Mouse (Mus musculus) liver, embryonic 14.5 days (tissue): ENCODE data around the gene Elmo2. TPM values are rescaled to one million over a fixed set of nuclear protein-coding genes. Genes with fewer than 3 reads are reported as not detected.
A peak's percentile ranks its signal among the peaks of the same experiment; 100 is the strongest.

Experiments used
- ATAC-seq: fragments of 200-750 bp; cut with Nextera tagmentation; 2 replicates; pipeline ENCODE4 v1.8.0; 2017; ENCODE audit warnings: moderate number of reproducible peaks, mild to moderate bottlenecking, moderate library complexity; ENCODE audit not compliant: insufficient read depth
- DNase-seq, 3 experiments: peaks; one replicate each; pipeline ENCODE4 v3.0.0-alpha.2; 2012 to 2013; ENCODE audit warnings: low read depth in 3 of 3, low spot score in 3 of 3
- H3K27ac ChIP-seq: fragments of 300-500 bp; sonication (generic); 2 replicates; pipeline ENCODE4 v1.5.1; 2014; ENCODE audit warnings: moderate library complexity, mild to moderate bottlenecking, control low read depth, inconsistent platforms
- H3K27me3 ChIP-seq: fragments of 300-500 bp; sonication (generic); 2 replicates; pipeline ENCODE4 v1.6.1; 2014; ENCODE audit warnings: mild to moderate bottlenecking, low read length, moderate library complexity; ENCODE audit not compliant: control insufficient read depth, insufficient read depth
- H3K36me3 ChIP-seq: fragments of 300-500 bp; sonication (generic); replicated peaks from 2 replicates; pipeline ENCODE4 v1.6.1; 2014; ENCODE audit warnings: low read depth; ENCODE audit not compliant: control insufficient read depth, insufficient read depth
- H3K4me1 ChIP-seq, 2 experiments: fragments of 200-500 bp in 1 of 2; fragments of 300-500 bp in 1 of 2; sonication (generic) in 1 of 2; replicated peaks; 2 replicates each; pipeline ENCODE4 v1.6.1; 2012 to 2014; ENCODE audit warnings: antibody characterized with exemption in 1 of 2, inconsistent platforms in 1 of 2, low read length in 1 of 2; ENCODE audit not compliant: control insufficient read depth in 2 of 2, insufficient read depth in 2 of 2
- H3K4me2 ChIP-seq: fragments of 300-500 bp; sonication (generic); 2 replicates; pipeline ENCODE4 v1.6.1; 2014; ENCODE audit warnings: low read depth, mild to moderate bottlenecking, control low read depth, moderate library complexity
- H3K4me3 ChIP-seq, 2 experiments: fragments of 200-500 bp in 1 of 2; fragments of 300-500 bp in 1 of 2; sonication (generic) in 1 of 2; 2 replicates each; pipeline ENCODE4 v1.5.1; 2012 to 2014; ENCODE audit warnings: low read depth in 2 of 2, low read length in 2 of 2, mild to moderate bottlenecking in 2 of 2, control low read depth in 1 of 2, inconsistent platforms in 1 of 2, moderate library complexity in 1 of 2; ENCODE audit not compliant: insufficient read depth in 1 of 2
- H3K9ac ChIP-seq: fragments of 300-500 bp; sonication (generic); replicated peaks from 2 replicates; pipeline ENCODE4 v1.6.1; 2014; ENCODE audit warnings: mild to moderate bottlenecking, control low read depth, moderate library complexity
- H3K9me3 ChIP-seq: fragments of 300-500 bp; sonication (generic); 2 replicates; pipeline ENCODE4 v1.6.1; 2016; ENCODE audit warnings: low read length, mixed read lengths; ENCODE audit not compliant: control insufficient read depth
- CTCF ChIP-seq: IDR thresholded peaks from 2 replicates; pipeline ENCODE4 v1.5.1; 2016; ENCODE audit warnings: antibody characterized with exemption, low read depth, control low read depth
- EP300 ChIP-seq: IDR thresholded peaks from 2 replicates; pipeline ENCODE4 v1.6.1; 2016; ENCODE audit warnings: antibody characterized with exemption, low read depth
- WGBS: fragments of 180-500 bp; shearing (Covaris S2); extraction: QIAGEN DNeasy Blood & Tissue Kit; methylation state at CpG from one replicate; pipeline ENCODE4 v1.1.7; 2014; ENCODE audit not compliant: insufficient replicate concordance; 5-methylcytosine and 5-hydroxymethylcytosine counted together
- polyA plus RNA-seq, 2 experiments: library from polyadenylated mRNA; depleted of rRNA in 1 of 2; stranded (reverse) in 1 of 2; unstranded in 1 of 2; fragments of >200 nt; fragmentation: Nextera tagmentation in 1 of 2; extraction: Ambion mirVana in 1 of 2; gene quantifications; 2 replicates each; pipeline versions ENCODE4 v1.2.1 to v1.2.3; 2012 to 2014

The Elmo2 gene
- polyA plus RNA-seq, 2 experiments, result 10.2 to 13.1 TPM

- TF ChIP-seq EP300 (no peak), CTCF (no peak)
- Histone ChIP-seq H3K9ac (no peak overlapping the region), H3K9me3 (no peaks in the 10 kb centered on the region), H3K27me3 (no peaks in the 10 kb centered on the region), H3K4me3 (no peak overlapping the region), H3K27ac (no peak overlapping the region), H3K4me1 (peaks cover 3 to 5% of the 10 kb centered on the region in 2 experiments), H3K36me3 (no peaks in the 10 kb centered on the region), H3K4me2 (no peak overlapping the region)
- DNase-seq (no peak), ATAC-seq (no peak)
- 74% methylated on average over 6 of the region's 6 CpGs for WGBS
Measured at GRCm38 (mm10) chr2:165281779-165282311, 44.4 kb downstream of the Elmo2 start.

- H3K4me3 ChIP-seq, result no peak overlapping the region
- WGBS, result 68% methylated on average over 10 of the region's 10 CpGs
- TF ChIP-seq CTCF, result no peak
- TF ChIP-seq EP300, result no peak
- H3K9me3 ChIP-seq, result no peaks in the 10 kb centered on the region
- no peaks in the 10 kb centered on the region for H3K4me1 ChIP-seq
- ATAC-seq, result no peak
- H3K4me2 ChIP-seq, result no peak overlapping the region
- DNase-seq, result no peak
- H3K9ac ChIP-seq, result no peak overlapping the region
- no peaks in the 10 kb centered on the region for H3K36me3 ChIP-seq
- H3K27ac ChIP-seq, result no peak overlapping the region
- no peaks in the 10 kb centered on the region for H3K27me3 ChIP-seq
Measured at GRCm38 (mm10) chr2:165279351-165279750, 46.9 kb downstream of the Elmo2 start.

- Histone ChIP-seq H3K9me3 (no peaks in the 10 kb centered on the region), H3K4me3 (no peak overlapping the region), H3K36me3 (no peaks in the 10 kb centered on the region), H3K27ac (no peak overlapping the region), H3K9ac (no peak overlapping the region), H3K27me3 (no peaks in the 10 kb centered on the region), H3K4me2 (no peak overlapping the region), H3K4me1 (no peaks in the 10 kb centered on the region)
- DNase-seq, result no peak
- TF ChIP-seq CTCF (no peak), EP300 (no peak)
- WGBS, result 68% methylated on average over 5 of the region's 5 CpGs
- no peak for ATAC-seq
Measured at GRCm38 (mm10) chr2:165277188-165277740, 49.0 kb downstream of the Elmo2 start.

- ATAC-seq, result no peak
- DNase-seq, result no peak
- Histone ChIP-seq H3K9me3 (no peaks in the 10 kb centered on the region), H3K4me2 (no peak overlapping the region), H3K9ac (no peak overlapping the region), H3K27me3 (no peaks in the 10 kb centered on the region), H3K27ac (no peak overlapping the region), H3K4me3 (no peak overlapping the region), H3K4me1 (no peaks in the 10 kb centered on the region), H3K36me3 (no peaks in the 10 kb centered on the region)
- TF ChIP-seq EP300 (no peak), CTCF (peak; percentile 82)
- 41% methylated on average over 8 of the region's 8 CpGs for WGBS
Measured at GRCm38 (mm10) chr2:165275824-165276223, 50.5 kb downstream of the Elmo2 start.

- WGBS, result 66% methylated on average over 8 of the region's 8 CpGs
- Histone ChIP-seq H3K9me3 (no peaks in the 10 kb centered on the region), H3K4me1 (no peaks in the 10 kb centered on the region), H3K4me3 (no peak overlapping the region), H3K9ac (no peak overlapping the region), H3K36me3 (no peaks in the 10 kb centered on the region), H3K27ac (no peak overlapping the region), H3K4me2 (no peak overlapping the region), H3K27me3 (no peaks in the 10 kb centered on the region)
- no peak for TF ChIP-seq EP300
- no peak for TF ChIP-seq CTCF
- no peak for DNase-seq
- no peak for ATAC-seq
Measured at GRCm38 (mm10) chr2:165275124-165275640, 51.1 kb downstream of the Elmo2 start.
